Mouse (Mus musculus): ENCODE measurements around the gene Ephx4. TPM values are rescaled to one million over a fixed set of nuclear protein-coding genes. Genes with fewer than 3 reads are reported as not detected.

The Ephx4 gene
- polyA plus RNA-seq, 1 experiment from 2014 or later = 3.7 TPM

DNA sequence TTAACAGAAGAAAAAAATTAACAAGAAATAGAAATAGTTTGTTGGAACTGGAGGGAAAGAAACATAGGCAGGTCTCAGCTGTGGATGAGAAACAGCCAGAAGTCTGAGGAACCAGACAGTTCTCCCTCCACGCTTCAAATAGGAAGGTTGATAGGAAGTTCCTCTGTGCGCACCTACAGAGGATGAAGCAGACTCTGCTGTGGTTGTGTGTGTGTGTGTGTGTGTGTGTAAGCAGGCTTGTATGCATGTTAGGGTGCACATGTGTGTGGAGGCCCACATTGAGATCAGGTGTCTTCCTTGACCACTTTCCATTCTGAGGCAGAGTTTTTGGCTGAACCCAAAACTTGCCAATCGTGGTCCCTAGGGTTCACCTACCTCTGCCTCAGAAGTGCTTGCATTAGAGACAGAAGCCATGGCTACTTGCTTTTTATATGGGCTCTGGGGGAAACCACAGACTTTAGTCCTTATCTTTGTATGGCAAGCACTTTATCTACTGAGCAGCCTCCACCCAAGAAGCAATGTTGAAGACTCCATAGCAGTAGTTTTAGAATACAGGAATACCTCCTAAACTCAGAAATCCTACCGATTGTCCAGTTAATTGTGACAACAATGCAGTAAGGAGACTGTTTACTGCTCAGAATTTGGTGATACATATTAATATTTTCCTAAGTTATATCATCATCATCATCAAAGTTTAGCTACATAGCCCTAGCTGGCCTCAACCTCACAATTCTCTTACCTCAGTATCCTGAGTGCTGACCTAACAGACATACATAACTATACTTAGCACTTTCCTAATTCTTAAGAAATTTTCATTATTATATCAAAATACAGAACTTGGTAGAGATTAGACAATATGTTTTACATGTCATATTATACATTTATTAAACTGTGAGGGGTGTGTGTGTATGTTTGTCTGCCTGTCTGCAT lies 59.9 kb downstream of the Ephx4 start:
- Histone ChIP-seq H3K9ac (no peak overlapping the region), H3K27me3 (no peaks in the 10 kb centered on the region), H3K27ac (replicated peaks) (no peak overlapping the region), H3K4me3 (replicated peaks) (no peak overlapping the region), H3K36me3 (no peaks in the 10 kb centered on the region), H3K4me1 (0 out of 2 replicates have a peak, but pooled peaks cover 3% of the 10 kb centered on the region), H3K9me3 (replicated peaks) (no peaks in the 10 kb centered on the region), H3K4me2 (replicated peaks) (no peak overlapping the region)
- ATAC-seq (ENCODE audit: insufficient number of reproducible peaks, low FRiP score, low TSS enrichment, low read depth) = no peak
- WGBS = 89% methylated on average over 4 of the region's 4 CpGs

DNA sequence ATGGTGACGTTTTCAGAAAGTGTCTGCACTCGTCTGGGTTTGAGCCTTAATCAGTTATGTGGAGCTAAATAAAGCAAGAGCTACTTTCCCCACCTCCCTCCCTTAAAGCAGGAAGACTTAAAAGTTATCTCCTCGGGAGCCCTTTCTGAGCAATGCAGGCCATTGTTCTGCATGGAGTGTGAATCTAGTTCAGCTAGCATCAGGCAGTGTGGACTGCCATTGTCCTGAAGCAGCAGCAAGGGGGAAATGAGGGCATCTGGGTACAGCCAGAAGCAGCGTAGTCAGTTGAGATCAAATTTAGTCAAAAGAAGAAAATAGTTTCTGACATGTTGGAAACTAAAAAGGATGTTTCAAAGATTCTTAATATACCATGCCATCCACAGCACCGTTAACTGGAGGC lies 64.0 kb downstream of the Ephx4 start:
- no peaks in the 10 kb centered on the region for H3K9me3 ChIP-seq (replicated peaks)
- WGBS = 30% methylated on average over 5 of the region's 5 CpGs
- no peak for ATAC-seq (ENCODE audit: insufficient number of reproducible peaks, low FRiP score, low TSS enrichment, low read depth)
- H3K4me3 ChIP-seq (replicated peaks) = no peak overlapping the region
- no peak overlapping the region for H3K9ac ChIP-seq
- peaks cover 8% of the 10 kb centered on the region; the same call in 1 of the 2 replicates for H3K36me3 ChIP-seq
- 0 out of 2 replicates have a peak, but pooled peaks cover 3% of the 10 kb centered on the region for H3K4me1 ChIP-seq
- no peaks in the 10 kb centered on the region for H3K27me3 ChIP-seq
- H3K4me2 ChIP-seq (replicated peaks) = no peak overlapping the region
- no peak overlapping the region; the same call in 1 of the 2 replicates for H3K27ac ChIP-seq (replicated peaks)

DNA sequence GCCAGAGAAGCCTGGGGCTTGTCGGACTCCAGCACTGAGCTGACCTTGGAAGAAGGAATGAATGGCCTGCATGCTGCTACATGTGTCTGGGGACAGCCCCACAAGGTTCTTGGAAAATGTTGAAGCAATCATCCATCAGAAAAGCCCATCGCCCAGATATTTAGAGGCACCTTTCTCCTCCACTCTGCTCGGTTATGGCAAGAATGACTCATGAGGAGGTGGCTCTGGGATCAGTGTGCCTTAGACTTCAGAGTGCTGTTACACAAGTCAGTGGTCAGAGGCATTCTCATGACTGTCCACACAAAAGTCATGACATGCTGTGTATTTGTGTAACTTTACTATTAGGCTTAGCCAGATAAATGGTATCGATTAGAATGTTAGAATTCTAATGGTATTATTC lies 64.6 kb downstream of the Ephx4 start:
- 62% methylated on average over 4 of the region's 4 CpGs for WGBS
- no peak for ATAC-seq (ENCODE audit: insufficient number of reproducible peaks, low FRiP score, low TSS enrichment, low read depth)
- peaks cover 8% of the 10 kb centered on the region; the same call in 1 of the 2 replicates for H3K36me3 ChIP-seq

DNA sequence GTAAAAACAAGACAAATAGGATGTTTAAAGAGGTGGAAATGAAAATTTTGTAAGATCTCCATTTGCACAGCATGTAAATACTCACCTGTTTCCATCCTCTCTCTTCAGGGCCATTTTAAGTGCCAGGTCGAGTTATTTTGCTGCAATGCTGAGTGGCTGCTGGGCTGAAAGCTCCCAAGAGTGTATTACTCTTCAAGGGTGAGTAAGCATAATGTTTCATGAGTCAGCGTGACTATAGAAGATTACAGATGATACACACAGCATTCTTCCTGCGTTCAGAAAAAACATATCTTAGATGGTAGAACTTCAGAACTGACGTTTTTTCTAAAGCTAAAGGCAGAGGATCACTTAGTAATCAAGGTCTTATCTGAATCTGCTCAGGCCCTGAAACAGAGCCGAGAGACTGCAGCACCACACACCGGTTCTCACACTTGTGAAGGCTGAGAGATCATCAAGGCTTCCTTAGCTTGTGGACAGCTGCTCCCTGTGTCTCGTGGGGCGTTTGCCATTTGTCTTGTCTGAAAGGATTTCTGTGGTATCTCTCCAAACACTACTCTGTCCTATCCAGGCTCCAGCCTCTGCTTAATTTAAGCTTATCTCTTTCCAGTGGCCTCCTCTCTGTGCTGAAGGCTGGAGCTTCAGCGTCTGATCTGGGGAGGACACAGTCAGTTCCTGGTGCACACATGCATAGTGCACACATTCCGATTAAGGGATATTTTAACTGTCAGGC lies 68.2 kb downstream of the Ephx4 start:
- H3K4me2 ChIP-seq (replicated peaks) = no peak overlapping the region
- H3K9ac ChIP-seq = no peak overlapping the region
- no peak overlapping the region for H3K27ac ChIP-seq (replicated peaks)
- 82% methylated on average over 10 of the region's 10 CpGs for WGBS
- no peaks in the 10 kb centered on the region for H3K27me3 ChIP-seq
- peaks cover 15% of the 10 kb centered on the region for H3K36me3 ChIP-seq
- no peak for ATAC-seq (ENCODE audit: insufficient number of reproducible peaks, low FRiP score, low TSS enrichment, low read depth)
- no peak overlapping the region for H3K4me3 ChIP-seq (replicated peaks)
- no peaks in the 10 kb centered on the region for H3K9me3 ChIP-seq (replicated peaks)
- H3K4me1 ChIP-seq = 0 out of 2 replicates have a peak, but pooled peaks cover 3% of the 10 kb centered on the region

More for the DNA sequence above, 64.6 kb downstream of the Ephx4 start:
- Histone ChIP-seq H3K9me3 (replicated peaks) (no peaks in the 10 kb centered on the region), H3K4me1 (0 out of 2 replicates have a peak, but pooled peaks cover 3% of the 10 kb centered on the region), H3K4me3 (replicated peaks) (no peak overlapping the region), H3K9ac (no peak overlapping the region), H3K27ac (replicated peaks) (no peak overlapping the region), H3K4me2 (replicated peaks) (no peak overlapping the region), H3K27me3 (no peaks in the 10 kb centered on the region)

Other genes starting within 250 kb of the Ephx4 start
- gene Tgfbr3, start 113.1 kb upstream of the Ephx4 start, polyA plus RNA-seq (2015; fragmentation: Nextera tagmentation; extraction: Ambion mirVana) = 37.3 and 38.7 TPM in 2 replicates
- 5.6 and 6.4 TPM in 2 replicates for gene Brdt, start 71.6 kb upstream of the Ephx4 start, polyA plus RNA-seq (2015; fragmentation: Nextera tagmentation; extraction: Ambion mirVana)
- gene Lpcat2b, start 28.8 kb downstream of the Ephx4 start, polyA plus RNA-seq (2015; fragmentation: Nextera tagmentation; extraction: Ambion mirVana) = 0.05 TPM in 1 of 2 replicates, not detected in the other
- gene Btbd8, start 35.3 kb downstream of the Ephx4 start, polyA plus RNA-seq (2015; fragmentation: Nextera tagmentation; extraction: Ambion mirVana) = 4.9 and 7.6 TPM in 2 replicates
- gene Gm42669, start 104.9 kb downstream of the Ephx4 start, polyA plus RNA-seq (2015; fragmentation: Nextera tagmentation; extraction: Ambion mirVana) = 0.49 and 0.50 TPM in 2 replicates
- 0.05 and 0.12 TPM in 2 replicates for gene 1700028K03Rik, start 132.0 kb downstream of the Ephx4 start, polyA plus RNA-seq (2015; fragmentation: Nextera tagmentation; extraction: Ambion mirVana)
- gene Rpap2, start 194.6 kb downstream of the Ephx4 start, polyA plus RNA-seq (2015; fragmentation: Nextera tagmentation; extraction: Ambion mirVana) = 16.1 and 17.0 TPM in 2 replicates
- 25.4 and 27.2 TPM in 2 replicates for gene Glmn, start 195.2 kb downstream of the Ephx4 start, polyA plus RNA-seq (2015; fragmentation: Nextera tagmentation; extraction: Ambion mirVana)

Measured in embryonic facial prominence, embryonic 15.5 days (tissue).